Mouse (Mus musculus): ENCODE results near the gene Pigq.

Pigq gene

GRCm38 (mm10) chr17:25944366-25945163, at the start of gene Pigq, which contains the start of gene Nhlrc4:
Gene Pigq (minus strand): TSS chr17:25944936.
Gene Nhlrc4 (minus strand): TSS chr17:25944961.
- no peak for DNase-seq (ENCODE audit: low spot score in 2 of 2)

- DNase-seq (ENCODE audit: low spot score in 2 of 2): no peak
These were observed 48.8 kb upstream of the Pigq start for GRCm38 (mm10) chr17:25993489-25993888.

- no peak for DNase-seq (ENCODE audit: low spot score in 2 of 2)
These were observed 47.5 kb upstream of the Pigq start for GRCm38 (mm10) chr17:25992274-25992673.

- no peak for DNase-seq (ENCODE audit: low spot score in 2 of 2)
These were observed 45.6 kb upstream of the Pigq start for GRCm38 (mm10) chr17:25990331-25990730.

GRCm38 (mm10) chr17:25985306-25986294, 40.9 kb upstream of the Pigq start, which contains the start of gene Capn15:
Gene Capn15 (minus strand): TSS chr17:25985796.
- DNase-seq (ENCODE audit: low spot score in 2 of 2): peak; percentile 86 to 93

- DNase-seq (ENCODE audit: low spot score in 2 of 2): peak in 1 of 2 experiments; percentile 24
These were observed 40.0 kb upstream of the Pigq start for GRCm38 (mm10) chr17:25984556-25985305.

- DNase-seq (ENCODE audit: low spot score in 2 of 2): no peak
These were observed 39.3 kb upstream of the Pigq start for GRCm38 (mm10) chr17:25984066-25984465.

- no peak for DNase-seq (ENCODE audit: low spot score in 2 of 2)
These were observed 38.2 kb upstream of the Pigq start for GRCm38 (mm10) chr17:25982913-25983312.

- no peak for DNase-seq (ENCODE audit: low spot score in 2 of 2)
These were observed 36.1 kb upstream of the Pigq start for GRCm38 (mm10) chr17:25980854-25981253.

GRCm38 (mm10) chr17:25979829-25980738, 35.3 kb upstream of the Pigq start:
- no peak for DNase-seq (ENCODE audit: low spot score in 2 of 2)

GRCm38 (mm10) chr17:25970954-25971707, 26.4 kb upstream of the Pigq start:
- DNase-seq (ENCODE audit: low spot score in 2 of 2): no peak

GRCm38 (mm10) chr17:25970448-25970847, 25.7 kb upstream of the Pigq start:
- DNase-seq (ENCODE audit: low spot score in 2 of 2): no peak

GRCm38 (mm10) chr17:25968176-25968575, 23.4 kb upstream of the Pigq start:
- DNase-seq (ENCODE audit: low spot score in 2 of 2): no peak

GRCm38 (mm10) chr17:25967652-25968051, 22.9 kb upstream of the Pigq start:
- no peak for DNase-seq (ENCODE audit: low spot score in 2 of 2)

GRCm38 (mm10) chr17:25964271-25964670, 19.5 kb upstream of the Pigq start:
- DNase-seq (ENCODE audit: low spot score in 2 of 2): no peak

- DNase-seq (ENCODE audit: low spot score in 2 of 2): no peak
These were observed 17.7 kb upstream of the Pigq start for GRCm38 (mm10) chr17:25962413-25962905.

- no peak for DNase-seq (ENCODE audit: low spot score in 2 of 2)
These were observed 16.8 kb upstream of the Pigq start for GRCm38 (mm10) chr17:25961566-25961965.

- no peak for DNase-seq (ENCODE audit: low spot score in 2 of 2)
These were observed 15.1 kb upstream of the Pigq start for GRCm38 (mm10) chr17:25959630-25960467.

All from frontal cortex, postnatal 25 days (tissue).